ENCODE assay signal across 25 mouse cellular contexts in the genomic region with DNA sequence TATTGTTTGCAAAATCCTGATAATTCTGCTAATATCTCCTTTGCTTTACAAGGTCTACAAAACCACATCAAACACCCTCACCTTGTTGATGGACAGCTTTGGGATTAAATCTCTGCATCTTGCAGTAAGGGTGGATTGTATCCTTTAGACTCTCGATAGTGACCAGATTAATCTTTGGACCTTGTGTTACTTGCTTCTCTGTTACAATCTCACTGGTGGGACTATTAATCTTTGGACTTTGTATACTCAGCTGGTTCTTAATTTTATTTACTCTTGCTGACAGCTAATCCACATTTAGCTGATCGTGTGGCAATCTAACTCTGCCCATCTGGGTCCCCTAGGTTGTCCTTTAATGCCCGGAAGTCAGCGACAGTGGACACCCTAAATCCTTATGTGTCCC.
"Had no signal": no experiment of that assay in that cellular context is flagged by ENCODE, and none has a peak within 500 bp of the region (broad histone marks: within the 10 kb centered on the region; RNA-seq: fewer than 3 reads in every experiment).

No protein-coding gene starts in this region.

- H3K4me3 ChIP-seq: layer of hippocampus, adult 2 months; liver, embryonic 12.5 days; liver, embryonic 15.5 days; lung, embryonic 15.5 days; megakaryocyte, embryonic 14.5 days; midbrain, embryonic 10.5 days; midbrain, embryonic 13.5 days; myocyte; neural tube, embryonic 13.5 days had no signal

- DNase-seq: kidney, postnatal 10 days; layer of hippocampus, adult 9-11 months; lung, adult 18-20 months; lung, postnatal 10 days; lung, postnatal 36 days; right cerebral cortex, adult 18-20 months; right cerebral cortex, postnatal 14 days; right cerebral cortex, postnatal 4 days; spleen, adult 18-20 months; thymus, adult 2 months; thymus, postnatal 14 days; thymus, postnatal 4 days had no signal

- H3K27me3 ChIP-seq: liver, embryonic 12.5 days; liver, embryonic 15.5 days; lung, embryonic 15.5 days; midbrain, embryonic 13.5 days; neural tube, embryonic 13.5 days had no signal

- H3K36me3 ChIP-seq: liver, embryonic 12.5 days; liver, embryonic 15.5 days; lung, embryonic 15.5 days; midbrain, embryonic 10.5 days; midbrain, embryonic 13.5 days; neural tube, embryonic 13.5 days had no signal

- H3K27ac ChIP-seq: hindbrain, embryonic 14.5 days; hindbrain, postnatal 0 days; layer of hippocampus, adult 2 months; liver, embryonic 12.5 days; liver, embryonic 15.5 days; lung, embryonic 15.5 days; midbrain, embryonic 10.5 days; midbrain, embryonic 13.5 days; neural tube, embryonic 13.5 days had no signal

- H3K9me3 ChIP-seq: liver, embryonic 12.5 days; liver, embryonic 15.5 days; lung, embryonic 15.5 days; megakaryocyte, embryonic 14.5 days; midbrain, embryonic 10.5 days; midbrain, embryonic 13.5 days; neural tube, embryonic 13.5 days had no signal

- ATAC-seq: hindbrain, postnatal 0 days; inflammation-experienced regulatory T-cells, adult 6 months; liver, embryonic 12.5 days; midbrain, embryonic 13.5 days; midbrain, embryonic 16.5 days had no signal

- H3K4me1 ChIP-seq: midbrain, embryonic 13.5 days had no signal

- H3K4me2 ChIP-seq: hindbrain, embryonic 14.5 days; liver, embryonic 12.5 days; liver, embryonic 15.5 days; lung, embryonic 15.5 days; midbrain, embryonic 13.5 days; neural tube, embryonic 13.5 days had no signal

- H3K9ac ChIP-seq: hindbrain, embryonic 14.5 days; liver, embryonic 12.5 days; liver, embryonic 15.5 days; lung, embryonic 15.5 days; midbrain, embryonic 13.5 days; neural tube, embryonic 13.5 days had no signal
